Mouse (Mus musculus) E14TG2a.4 (cell line): Measurements from ENCODE around the gene Nkx2-3.

ENCODE experiments used
- H3K27me3 ChIP-seq: 2 replicates; pipeline ENCODE4 v1.6.1; 2014; ENCODE audit warnings: low read length, control low read depth; ENCODE audit not compliant: insufficient read depth
- H3K36me3 ChIP-seq: 2 replicates; pipeline ENCODE4 v1.6.1; 2014; ENCODE audit warnings: low read length, control low read depth; ENCODE audit not compliant: insufficient read depth
- H3K4me1 ChIP-seq: replicated peaks from 2 replicates; pipeline ENCODE4 v1.6.1; 2014; ENCODE audit warnings: low read depth, low read length, control low read depth
- H3K4me3 ChIP-seq: replicated peaks from 2 replicates; pipeline ENCODE4 v1.5.1; 2014; ENCODE audit warnings: mild to moderate bottlenecking, low read length
- H3K9me3 ChIP-seq: 2 replicates; pipeline ENCODE4 v1.6.1; 2014; ENCODE audit warnings: low read length, control low read depth
- CTCF ChIP-seq: conservative IDR thresholded peaks from 2 replicates; pipeline ENCODE4 v1.5.1; 2014; ENCODE audit warnings: low read length
- NANOG ChIP-seq: IDR thresholded peaks from 2 replicates; pipeline ENCODE4 v1.6.1; 2014; ENCODE audit warnings: borderline replicate concordance, low read length, mixed read lengths
- POU5F1 ChIP-seq: IDR thresholded peaks from 2 replicates; pipeline ENCODE4 v1.6.1; 2014; ENCODE audit warnings: low read length, borderline replicate concordance

The Nkx2-3 gene

GRCm38 (mm10) chr19:43601440-43601839 is 10.7 kb upstream of the Nkx2-3 start:
- H3K27me3 ChIP-seq, result peaks cover 98% of the 10 kb centered on the region
- no peak for TF ChIP-seq CTCF
- no peak for TF ChIP-seq POU5F1
- no peak for TF ChIP-seq NANOG
- H3K9me3 ChIP-seq, result no peaks in the 10 kb centered on the region
- H3K36me3 ChIP-seq, result no peaks in the 10 kb centered on the region
- peaks cover 49% of the 10 kb centered on the region for H3K4me1 ChIP-seq
- peak overlapping the region; percentile 32; the same call in 1 of the 2 replicates for H3K4me3 ChIP-seq

DNA sequence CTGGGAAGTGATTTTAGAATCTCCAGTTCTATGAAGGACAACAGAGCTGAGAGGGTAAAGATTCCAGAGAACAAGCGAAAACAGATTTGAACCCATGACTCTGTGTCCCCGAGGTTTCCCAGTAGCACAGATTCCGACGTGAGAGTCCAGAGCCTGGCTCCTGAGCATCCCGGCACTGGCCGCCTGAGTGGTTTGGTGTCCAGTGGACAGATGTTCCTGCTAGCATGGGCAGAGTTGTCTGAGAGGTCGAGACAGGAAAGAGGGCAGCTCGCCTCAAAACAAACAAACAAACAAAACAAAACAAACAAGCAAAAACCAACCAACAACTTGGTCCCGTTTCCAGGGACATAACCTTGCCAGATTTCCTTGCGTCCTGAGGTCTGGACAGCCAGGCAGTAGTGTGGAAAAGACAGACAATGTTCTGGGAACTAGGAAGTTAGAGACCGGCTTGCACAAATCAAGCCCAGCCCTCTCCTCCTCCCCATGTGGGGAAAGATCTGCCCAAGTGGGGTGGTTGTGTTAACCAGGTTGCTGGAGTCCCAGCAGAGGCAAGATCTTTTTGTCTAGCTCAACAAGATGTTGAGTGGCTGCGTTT is 10.0 kb upstream of the Nkx2-3 start:
- H3K36me3 ChIP-seq, result no peaks in the 10 kb centered on the region
- TF ChIP-seq NANOG (no peak), POU5F1 (no peak), CTCF (no peak)
- H3K9me3 ChIP-seq, result no peaks in the 10 kb centered on the region
- no peak overlapping the region for H3K4me3 ChIP-seq
- peaks cover 98% of the 10 kb centered on the region for H3K27me3 ChIP-seq
- H3K4me1 ChIP-seq, result peaks cover 55% of the 10 kb centered on the region

DNA sequence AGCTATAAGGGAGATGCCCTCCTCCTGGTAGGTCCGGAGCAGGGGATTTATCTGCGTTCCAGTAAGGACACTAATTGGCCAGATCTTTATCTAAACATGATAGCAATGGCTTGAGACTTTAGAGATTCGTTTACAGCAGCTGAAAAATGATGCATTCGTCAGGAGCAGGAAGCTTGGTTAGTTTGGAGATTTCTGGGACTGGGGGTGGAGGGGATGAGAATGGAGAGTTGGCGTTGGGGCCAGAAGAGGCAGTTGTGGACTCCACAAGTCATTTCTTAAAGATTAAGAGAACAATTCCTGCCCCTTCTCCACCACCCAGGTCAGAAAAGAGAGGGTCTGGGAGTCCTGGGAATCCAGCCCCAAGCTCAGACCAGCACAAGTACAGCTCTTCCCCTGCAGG is 8.6 kb upstream of the Nkx2-3 start:
- no peaks in the 10 kb centered on the region for H3K36me3 ChIP-seq
- no peak overlapping the region for H3K4me3 ChIP-seq
- TF ChIP-seq POU5F1, result no peak
- no peak for TF ChIP-seq CTCF
- no peak for TF ChIP-seq NANOG
- peaks cover 61% of the 10 kb centered on the region for H3K4me1 ChIP-seq
- H3K27me3 ChIP-seq, result peaks cover 99% of the 10 kb centered on the region
- no peaks in the 10 kb centered on the region for H3K9me3 ChIP-seq

DNA sequence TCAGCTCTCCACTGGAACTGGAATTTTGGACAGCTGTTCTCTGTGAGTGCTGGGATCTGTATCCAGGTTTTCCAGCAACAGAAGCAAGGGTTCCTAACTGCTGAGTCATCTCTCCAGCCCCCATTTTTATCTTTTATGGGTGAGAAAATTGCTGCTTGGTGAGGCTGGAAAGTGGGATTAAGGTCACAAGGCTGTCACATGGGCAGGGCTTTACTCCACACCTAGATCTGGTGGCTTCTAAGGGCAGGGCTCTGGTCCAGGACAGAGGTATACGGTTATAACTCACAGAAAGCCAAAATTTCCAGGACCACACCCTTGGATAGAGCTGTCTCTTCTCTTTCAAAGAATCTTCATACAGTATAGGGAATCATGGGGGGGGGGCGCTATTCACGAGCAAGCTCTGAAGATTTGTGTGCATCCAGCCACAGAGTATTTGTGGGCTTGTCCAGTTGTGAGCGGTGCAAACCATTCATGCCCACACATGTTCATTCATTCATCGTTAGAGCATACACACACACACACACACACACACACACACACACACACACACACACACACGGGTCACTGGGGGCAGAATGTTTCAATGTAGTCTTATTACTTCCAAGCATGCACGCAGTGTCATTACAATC is 7.5 kb upstream of the Nkx2-3 start:
- peaks cover 55% of the 10 kb centered on the region for H3K4me1 ChIP-seq
- no peak for TF ChIP-seq NANOG
- TF ChIP-seq POU5F1, result no peak
- no peak for TF ChIP-seq CTCF
- H3K4me3 ChIP-seq, result no peak overlapping the region
- H3K27me3 ChIP-seq, result peaks cover 97% of the 10 kb centered on the region
- no peaks in the 10 kb centered on the region for H3K36me3 ChIP-seq
- H3K9me3 ChIP-seq, result no peaks in the 10 kb centered on the region

DNA sequence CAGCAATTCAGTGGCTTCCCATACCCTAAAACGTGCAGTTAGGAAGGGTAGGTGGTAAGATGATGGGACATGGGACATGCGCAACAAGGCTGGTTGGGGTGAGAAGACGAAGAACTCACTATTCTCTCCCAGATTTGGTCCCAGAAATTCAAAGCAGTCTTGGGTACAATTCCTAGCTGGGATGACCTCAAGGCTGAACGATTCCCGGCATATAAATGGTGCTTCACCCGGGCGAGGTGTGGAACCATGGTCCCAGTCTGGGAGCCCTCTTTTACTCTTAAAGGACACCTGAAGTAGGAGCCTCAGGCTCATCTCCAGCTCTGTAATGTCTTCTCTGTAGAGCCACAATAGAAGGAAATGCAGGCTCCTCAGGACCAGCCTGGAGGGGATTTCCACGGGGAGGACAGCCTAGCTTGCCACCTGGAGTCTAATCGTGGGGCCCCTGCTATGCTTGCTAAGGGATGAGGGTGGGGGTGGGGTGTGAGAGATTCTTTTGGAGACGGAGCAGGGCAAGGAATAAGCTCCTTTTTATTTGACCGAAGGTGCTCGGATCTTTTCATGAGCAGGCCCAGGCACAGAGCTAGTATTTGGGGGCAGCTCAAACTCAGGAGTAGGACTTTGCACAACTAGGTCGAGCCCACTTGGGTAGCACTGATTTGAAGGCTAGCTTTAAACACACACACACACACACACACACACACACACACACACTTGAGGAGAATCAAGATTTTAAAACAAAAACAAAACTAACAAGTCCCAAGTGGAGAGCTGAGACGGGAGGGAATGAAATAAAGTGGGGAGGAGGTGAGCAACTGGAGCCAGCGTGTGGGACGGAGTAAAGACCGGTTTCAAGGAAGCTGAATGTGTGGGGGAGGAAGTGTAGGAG is 6.2 kb upstream of the Nkx2-3 start:
- H3K36me3 ChIP-seq, result no peaks in the 10 kb centered on the region

DNA sequence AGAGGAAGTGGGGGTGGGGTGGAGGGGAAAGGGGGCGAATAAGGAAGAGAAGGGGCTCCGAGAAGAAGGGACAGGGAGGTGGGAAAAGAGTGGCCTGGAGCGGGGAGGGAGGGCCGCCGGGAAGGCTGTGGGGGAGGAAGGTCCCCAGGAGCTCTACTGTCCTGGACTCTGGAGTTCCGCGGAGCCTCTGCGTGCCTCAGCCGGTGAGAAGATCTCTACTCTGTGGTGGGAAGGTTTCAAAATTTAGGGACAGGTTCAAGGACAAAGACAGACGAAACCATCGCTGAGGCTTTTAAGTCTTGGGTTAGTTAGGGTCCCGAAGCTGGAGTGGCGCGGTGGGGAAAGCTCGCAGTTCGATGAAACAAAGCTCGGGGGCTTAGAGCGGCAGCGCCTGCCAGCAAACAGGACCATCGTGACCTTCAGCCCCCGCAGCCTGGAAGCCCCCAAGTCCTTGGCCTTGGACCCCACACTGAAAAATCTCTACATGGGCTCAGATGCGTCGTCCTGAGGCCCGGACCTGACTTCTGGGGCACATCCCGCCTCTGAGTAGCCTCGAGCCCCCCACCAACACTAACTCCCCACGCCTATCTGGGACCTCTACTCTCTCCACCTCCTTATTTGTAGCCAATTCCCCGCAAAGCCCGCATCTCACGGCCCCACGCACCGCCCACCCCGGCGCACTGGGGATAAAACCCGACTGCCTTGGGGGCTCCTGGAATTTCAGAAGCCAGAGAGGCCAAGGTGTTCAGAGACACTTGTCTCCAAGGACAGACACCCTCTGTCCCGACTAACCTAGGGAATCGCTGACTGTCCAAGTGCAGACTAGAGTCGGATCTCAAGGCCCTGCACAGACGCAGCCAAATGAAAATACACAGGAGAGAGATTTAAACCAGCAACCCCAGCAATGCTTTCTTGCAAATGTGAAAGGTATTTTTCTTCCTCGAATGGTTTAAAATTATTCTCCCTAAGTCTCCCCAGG is 5.3 kb upstream of the Nkx2-3 start:
- peaks cover 55% of the 10 kb centered on the region for H3K4me1 ChIP-seq
- H3K27me3 ChIP-seq, result peaks cover 97% of the 10 kb centered on the region
- H3K9me3 ChIP-seq, result no peaks in the 10 kb centered on the region
- H3K36me3 ChIP-seq, result no peaks in the 10 kb centered on the region
- H3K4me3 ChIP-seq, result peak overlapping the region; percentile 43
- TF ChIP-seq NANOG, result no peak
- TF ChIP-seq POU5F1, result no peak
- no peak for TF ChIP-seq CTCF

More for the DNA sequence above, 6.2 kb upstream of the Nkx2-3 start:
- Histone ChIP-seq H3K27me3 (peaks cover 97% of the 10 kb centered on the region), H3K4me3 (no peak overlapping the region), H3K4me1 (peaks cover 55% of the 10 kb centered on the region), H3K9me3 (no peaks in the 10 kb centered on the region)
- no peak for TF ChIP-seq POU5F1
- TF ChIP-seq CTCF, result no peak
- TF ChIP-seq NANOG, result no peak

- Histone ChIP-seq H3K4me1 (peaks cover 67% of the 10 kb centered on the region), H3K4me3 (no peak overlapping the region), H3K27me3 (peaks cover 97% of the 10 kb centered on the region), H3K36me3 (no peaks in the 10 kb centered on the region), H3K9me3 (no peaks in the 10 kb centered on the region)
- no peak for TF ChIP-seq POU5F1
- TF ChIP-seq CTCF, result no peak
- TF ChIP-seq NANOG, result no peak
Observed at GRCm38 (mm10) chr19:43607842-43608680, 4.1 kb upstream of the Nkx2-3 start.
